Mouse (Mus musculus) erythroblast, embryonic 14.5 days (primary cell): Measurements from ENCODE around the gene Phospho2.
A peak's percentile ranks its signal among the peaks of the same experiment; 100 is the strongest.

Experiments
- GATA1 ChIP-seq: IDR thresholded peaks from 2 replicates; pipeline ENCODE4 v1.6.1; 2012; ENCODE audit warnings: low read length, inconsistent platforms, mixed read lengths
- TAL1 ChIP-seq: IDR thresholded peaks from 3 replicates; pipeline ENCODE4 v1.6.1; 2012; ENCODE audit warnings: low read length, inconsistent platforms, mixed read lengths

DNA sequence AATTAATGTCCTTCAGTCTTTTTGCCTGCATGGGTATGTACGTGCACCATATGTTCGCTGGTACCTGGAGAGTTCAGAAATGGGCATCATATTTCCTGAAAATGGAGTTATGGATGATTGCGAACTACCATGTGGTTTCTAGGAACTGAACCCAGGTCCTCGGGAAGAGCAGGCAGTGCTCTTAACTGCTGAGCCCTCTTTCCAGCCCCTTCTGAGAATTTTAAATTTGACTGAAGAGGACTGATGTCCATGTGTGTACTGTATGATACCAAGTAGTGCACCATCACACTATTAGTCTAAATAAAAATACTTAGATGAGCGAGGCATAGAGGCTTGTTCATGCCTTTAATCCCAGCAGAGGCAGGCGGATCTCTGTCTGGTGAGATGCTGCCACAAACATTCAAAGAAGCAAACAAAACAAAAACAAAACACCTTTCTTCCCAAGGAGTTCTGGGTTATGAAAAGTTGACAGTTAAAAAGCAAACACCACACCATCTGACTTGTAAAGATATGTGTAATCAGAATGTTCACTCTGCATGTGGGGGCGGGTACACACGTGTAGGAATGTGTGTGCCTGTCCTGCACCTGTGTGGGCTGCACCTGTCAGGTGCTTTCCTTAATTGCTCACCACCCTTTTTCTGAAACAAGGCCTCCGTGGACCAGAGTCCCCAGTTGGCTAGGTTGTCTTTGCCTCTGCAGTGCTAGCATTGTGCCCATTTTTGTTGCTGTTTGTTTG lies 29.1 kb downstream of the Phospho2 start:
- TF ChIP-seq GATA1 (no peak), TAL1 (peak; percentile 64)
